Mouse (Mus musculus) neural tube, embryonic 13.5 days (tissue): Measurements from ENCODE around the gene Exd1. TPM values are rescaled to one million over a fixed set of nuclear protein-coding genes. Genes with fewer than 3 reads are reported as not detected.
A peak's percentile ranks its signal among the peaks of the same experiment; 100 is the strongest.

ENCODE experiments used
- ATAC-seq: fragments of 200-750 bp; cut with Nextera tagmentation; 2 replicates; pipeline ENCODE4 v1.8.0; 2017; ENCODE audit warnings: low read depth, mild to moderate bottlenecking, moderate TSS enrichment, moderate library complexity
- H3K27ac ChIP-seq: fragments of 300-500 bp; sonication (generic); replicated peaks from 2 replicates; pipeline ENCODE4 v1.5.1; 2015; ENCODE audit warnings: moderate library complexity, mild to moderate bottlenecking, inconsistent platforms
- H3K27me3 ChIP-seq: fragments of 300-500 bp; sonication (generic); 2 replicates; pipeline ENCODE4 v1.6.1; 2015; ENCODE audit warnings: mild to moderate bottlenecking, inconsistent platforms
- H3K36me3 ChIP-seq: fragments of 300-500 bp; sonication (generic); 2 replicates; pipeline ENCODE4 v1.6.1; 2015; ENCODE audit warnings: mild to moderate bottlenecking, inconsistent platforms
- H3K4me1 ChIP-seq: fragments of 300-500 bp; sonication (generic); replicated peaks from 2 replicates; pipeline ENCODE4 v1.6.1; 2015; ENCODE audit warnings: inconsistent platforms
- H3K4me2 ChIP-seq: fragments of 300-500 bp; sonication (generic); 2 replicates; pipeline ENCODE4 v1.6.1; 2015; ENCODE audit warnings: inconsistent platforms, mild to moderate bottlenecking, moderate library complexity
- H3K4me3 ChIP-seq: fragments of 300-500 bp; sonication (generic); 2 replicates; pipeline ENCODE4 v1.5.1; 2015; ENCODE audit warnings: mild to moderate bottlenecking, inconsistent platforms
- H3K9ac ChIP-seq: fragments of 300-500 bp; sonication (generic); 2 replicates; pipeline ENCODE4 v1.6.1; 2015; ENCODE audit warnings: moderate library complexity, mild to moderate bottlenecking, inconsistent platforms
- H3K9me3 ChIP-seq: fragments of 300-500 bp; sonication (generic); 2 replicates; pipeline ENCODE4 v1.6.1; 2016; ENCODE audit warnings: inconsistent platforms
- WGBS: fragments of 180-500 bp; shearing (Covaris S2); methylation state at CpG from one replicate; pipeline ENCODE4 v1.1.7; 2015; 5-methylcytosine and 5-hydroxymethylcytosine counted together
- polyA plus RNA-seq: library from polyadenylated mRNA; unstranded; fragments of >200 nt; fragmentation: Nextera tagmentation; extraction: Ambion mirVana; gene quantifications from 2 replicates; pipeline ENCODE4 v1.2.1, GENCODE M21; 2015

Exd1 gene
- polyA plus RNA-seq, 1 experiment from 2014 or later: 0.71 TPM

DNA sequence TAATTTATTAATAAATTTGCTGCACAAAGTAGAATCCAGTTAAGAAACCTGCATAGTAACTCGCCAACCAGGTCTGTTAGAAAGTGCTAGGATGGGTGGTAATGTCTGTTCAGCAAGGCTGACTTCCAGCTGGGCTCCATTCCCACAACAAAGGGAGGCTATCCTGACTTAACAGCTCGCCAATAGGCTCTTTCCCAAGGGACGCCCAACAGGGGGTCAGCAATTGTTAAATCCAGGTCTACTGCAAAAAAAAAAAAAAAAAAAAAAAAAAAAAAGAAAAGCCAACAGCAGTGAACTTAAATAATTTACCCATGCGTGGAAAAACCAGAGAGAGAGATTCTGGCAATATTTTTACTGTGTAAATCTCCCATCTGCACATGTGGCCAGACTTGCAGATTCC is 60.9 kb downstream of the Exd1 start:
- no peak overlapping the region for H3K4me3 ChIP-seq
- no peak for ATAC-seq
- H3K4me1 ChIP-seq: no peaks in the 10 kb centered on the region
- no peak overlapping the region for H3K27ac ChIP-seq
- no peaks in the 10 kb centered on the region for H3K27me3 ChIP-seq
- H3K9me3 ChIP-seq: no peaks in the 10 kb centered on the region
- no peak overlapping the region for H3K4me2 ChIP-seq
- 8% methylated on average over 4 of the region's 4 CpGs for WGBS
- no peak overlapping the region for H3K9ac ChIP-seq
- H3K36me3 ChIP-seq: no peaks in the 10 kb centered on the region

DNA sequence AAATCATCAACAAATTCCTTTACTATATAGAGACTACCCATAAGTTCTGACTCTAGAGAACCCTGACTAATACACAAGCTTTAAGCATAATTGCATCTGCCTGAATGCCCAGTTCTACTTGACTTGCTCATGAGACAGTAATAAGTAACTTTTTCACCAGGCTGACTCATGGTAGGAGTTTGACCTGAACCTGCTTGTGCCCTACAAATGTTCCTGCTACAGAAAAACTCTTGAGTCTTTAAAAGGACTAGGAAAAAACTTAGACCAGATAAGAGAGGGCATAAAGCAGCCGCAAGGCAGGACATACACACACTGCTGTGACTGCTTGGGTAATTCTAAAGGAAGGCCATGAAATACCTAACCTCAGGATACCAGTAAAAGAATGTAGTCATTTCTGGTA is 65.1 kb downstream of the Exd1 start:
- Histone ChIP-seq H3K4me1 (peaks cover 11% of the 10 kb centered on the region), H3K9me3 (no peaks in the 10 kb centered on the region), H3K36me3 (0 out of 2 replicates have a peak, but pooled peaks cover 2% of the 10 kb centered on the region), H3K27me3 (no peaks in the 10 kb centered on the region), H3K4me2 (no peak overlapping the region), H3K27ac (no peak overlapping the region), H3K9ac (no peak overlapping the region), H3K4me3 (no peak overlapping the region)
- 95% methylated on average over 1 of the region's 1 CpGs for WGBS
- no peak for ATAC-seq

DNA sequence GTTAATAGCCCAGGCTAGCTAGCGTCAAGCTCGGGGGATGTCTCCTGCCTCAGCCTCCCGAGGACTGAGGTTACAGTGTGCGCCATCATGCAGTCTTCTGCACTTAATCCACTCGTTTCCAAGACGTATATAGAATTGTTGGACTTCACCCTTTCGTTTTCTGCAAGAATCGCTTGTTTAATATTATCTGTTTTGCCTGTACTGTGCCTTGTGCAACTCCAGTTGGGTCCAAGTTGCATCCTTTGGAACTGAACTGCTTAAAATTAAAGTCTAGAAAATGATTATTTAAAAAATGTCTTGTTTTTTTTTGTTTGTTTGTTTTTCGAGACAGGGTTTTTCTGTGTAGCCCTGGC is 69.1 kb downstream of the Exd1 start:
- peaks cover 32% of the 10 kb centered on the region for H3K4me1 ChIP-seq
- no peaks in the 10 kb centered on the region for H3K9me3 ChIP-seq
- WGBS: 15% methylated on average over 9 of the region's 9 CpGs
- H3K9ac ChIP-seq: peak overlapping the region; percentile 99
- 0 out of 2 replicates have a peak, but pooled peaks cover 2% of the 10 kb centered on the region for H3K36me3 ChIP-seq
- ATAC-seq: no peak; the same call in 1 of the 2 replicates
- H3K4me2 ChIP-seq: peak overlapping the region; percentile 72
- no peaks in the 10 kb centered on the region for H3K27me3 ChIP-seq
- peak overlapping the region; percentile 93 for H3K4me3 ChIP-seq
- H3K27ac ChIP-seq: peak overlapping the region; percentile 98

DNA sequence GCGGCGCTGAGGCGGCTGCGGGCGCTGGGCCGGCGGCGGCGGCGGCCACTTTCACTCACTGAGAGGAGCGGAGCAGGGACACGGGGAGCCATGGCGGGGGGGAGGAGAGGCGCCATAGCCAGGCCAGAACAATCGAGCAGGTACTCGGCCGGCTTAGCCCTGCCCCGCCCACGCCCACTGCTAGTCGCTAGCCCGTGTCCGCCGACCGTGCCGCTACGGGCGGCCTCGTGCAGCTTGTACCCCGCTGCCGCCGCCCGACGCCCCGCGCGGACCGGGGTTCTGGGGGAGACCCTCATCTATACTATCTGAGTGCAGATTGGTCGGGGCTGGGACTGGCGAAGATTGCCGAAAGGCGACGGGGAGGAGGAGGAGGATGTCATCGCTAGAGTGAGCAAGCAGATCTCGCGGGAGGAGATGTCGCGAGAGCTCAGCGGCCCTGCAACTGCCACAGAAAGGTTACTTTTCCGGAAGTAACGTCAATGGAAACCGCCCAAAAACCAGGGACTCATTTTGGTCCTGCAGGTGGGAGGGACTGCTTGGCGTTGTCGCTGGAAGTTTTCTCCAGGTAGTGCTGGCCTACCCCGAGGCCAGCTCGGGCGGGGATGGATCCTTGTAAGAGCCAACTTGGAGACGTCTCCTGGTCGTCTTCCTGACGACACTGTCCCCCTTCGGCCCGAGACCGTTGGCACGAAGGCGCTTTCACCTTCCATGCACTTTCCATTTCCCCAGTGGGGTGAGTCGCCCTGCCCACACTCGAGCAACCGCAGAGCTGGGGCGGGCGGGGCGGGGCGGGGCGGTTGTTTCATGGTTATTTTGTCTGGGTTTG is 69.6 kb downstream of the Exd1 start, which contains the start of gene Ino80:
TSS of gene Ino80 (minus strand) at position 117 of the 826 bp plus-strand sequence.
- Histone ChIP-seq H3K9me3 (no peaks in the 10 kb centered on the region), H3K36me3 (0 out of 2 replicates have a peak, but pooled peaks cover 2% of the 10 kb centered on the region), H3K4me3 (peak within 1 kb of the TSS; percentile 93), H3K9ac (peak within 1 kb of the TSS; percentile 99), H3K27ac (peak within 1 kb of the TSS; percentile 98), H3K4me1 (peaks cover 32% of the 10 kb centered on the region), H3K27me3 (no peaks in the 10 kb centered on the region), H3K4me2 (peak within 1 kb of the TSS; percentile 91)
- WGBS: under 1% methylated on average over 69 of the region's 72 CpGs
- ATAC-seq: peak; percentile 95

DNA sequence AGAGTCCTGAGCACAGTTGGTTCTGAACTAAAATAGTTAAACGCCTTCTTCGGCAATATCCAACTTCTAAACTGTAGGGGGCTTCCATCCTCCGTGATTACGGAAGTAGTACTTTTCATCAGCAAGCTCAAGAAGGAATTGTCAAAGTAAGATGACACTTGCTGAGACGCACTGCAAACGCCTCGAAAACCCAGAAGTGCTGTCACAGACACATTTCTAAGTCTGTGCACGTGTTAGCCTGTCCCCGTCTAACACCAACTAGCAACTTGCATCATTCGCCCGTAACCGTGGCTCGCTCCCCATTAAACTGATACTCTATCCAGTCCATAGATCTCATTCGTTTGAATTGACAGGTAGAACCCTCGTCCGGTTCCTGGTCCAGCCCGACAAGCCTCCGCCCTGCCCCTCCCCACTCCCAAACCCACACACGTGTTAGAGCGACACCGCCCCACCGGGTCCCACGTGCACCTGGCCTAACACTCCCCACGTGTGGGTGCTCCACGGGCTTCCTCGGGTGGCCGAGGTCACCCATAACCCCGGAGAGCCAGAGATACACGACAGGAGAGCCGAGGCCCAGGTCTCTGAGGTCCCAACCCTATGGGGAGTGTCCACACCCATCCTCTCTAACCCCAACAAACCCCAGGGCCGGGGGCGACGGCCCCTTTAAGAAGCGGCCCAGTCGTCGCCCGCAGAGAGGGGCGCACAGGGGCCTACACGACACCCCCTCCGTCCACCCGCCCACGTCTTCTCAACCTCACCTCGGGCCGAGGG is 70.6 kb downstream of the Exd1 start:
- peak overlapping the region; percentile 99 for H3K9ac ChIP-seq
- H3K4me1 ChIP-seq: peaks cover 32% of the 10 kb centered on the region
- peaks cover 5% of the 10 kb centered on the region; the same call in 1 of the 2 replicates for H3K36me3 ChIP-seq
- H3K4me3 ChIP-seq: peak overlapping the region; percentile 93
- ATAC-seq: peak; percentile 84
- under 1% methylated on average over 44 of the region's 44 CpGs for WGBS
- no peaks in the 10 kb centered on the region for H3K27me3 ChIP-seq
- peak overlapping the region; percentile 98 for H3K27ac ChIP-seq
- peak overlapping the region; percentile 91 for H3K4me2 ChIP-seq
- H3K9me3 ChIP-seq: no peaks in the 10 kb centered on the region

DNA sequence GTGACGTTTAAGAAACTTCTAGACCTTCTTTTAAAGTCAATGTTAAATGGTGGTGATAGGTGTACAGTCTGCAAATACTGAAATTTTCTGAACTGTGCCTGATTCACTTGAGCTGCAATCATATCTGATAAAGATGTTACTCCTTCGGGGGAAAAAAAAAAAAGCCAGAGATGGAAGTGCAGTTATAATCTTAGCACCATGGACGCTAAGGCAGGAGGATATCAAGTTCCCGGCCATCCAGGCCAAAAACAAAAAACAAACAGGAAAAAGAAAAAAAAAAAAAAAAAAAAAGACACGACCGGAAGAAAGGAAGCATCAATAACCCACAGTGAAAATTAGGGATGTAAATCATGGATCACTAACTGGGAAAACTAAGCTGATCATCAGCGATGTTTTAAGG is 71.3 kb downstream of the Exd1 start:
- Histone ChIP-seq H3K9me3 (no peaks in the 10 kb centered on the region), H3K27me3 (no peaks in the 10 kb centered on the region), H3K9ac (peak overlapping the region; percentile 99), H3K4me1 (peaks cover 32% of the 10 kb centered on the region), H3K36me3 (peaks cover 5% of the 10 kb centered on the region; the same call in 1 of the 2 replicates), H3K27ac (0 out of 2 replicates have a peak overlapping the region, but pooled peaks have one; percentile 98), H3K4me3 (peak overlapping the region; percentile 93), H3K4me2 (peak overlapping the region; percentile 91)
- 23% methylated on average over 7 of the region's 7 CpGs for WGBS
- no peak for ATAC-seq

Other genes with a start within 250 kb of the Exd1 start
- 4.9 and 5.3 TPM in 2 replicates for gene Dll4, start 221.8 kb downstream of the Exd1 start, polyA plus RNA-seq
- gene Chac1, start 196.4 kb downstream of the Exd1 start, polyA plus RNA-seq: 6.2 TPM in 2 replicates
- gene Ino80, start 69.9 kb downstream of the Exd1 start, polyA plus RNA-seq: 3.1 and 3.2 TPM in 2 replicates
- 70.9 and 73.0 TPM in 2 replicates for gene Chp1, start 70 bp upstream of the Exd1 start, polyA plus RNA-seq
- 13.4 and 19.5 TPM in 2 replicates for gene Nusap1, start 70.7 kb upstream of the Exd1 start, polyA plus RNA-seq
- gene Oip5, start 70.8 kb upstream of the Exd1 start, polyA plus RNA-seq: 5.1 and 7.8 TPM in 2 replicates
- 43.6 and 47.0 TPM in 2 replicates for gene Ndufaf1, start 115.2 kb upstream of the Exd1 start, polyA plus RNA-seq
- gene Rtf1, start 127.4 kb upstream of the Exd1 start, polyA plus RNA-seq: 54.8 and 67.0 TPM in 2 replicates
- gene Itpka, start 194.7 kb upstream of the Exd1 start, polyA plus RNA-seq: 0.28 TPM in 1 of 2 replicates, not detected in the other
- 0.43 and 0.50 TPM in 2 replicates for gene Ltk, start 212.8 kb upstream of the Exd1 start, polyA plus RNA-seq
- 18.6 and 21.0 TPM in 2 replicates for gene Rpap1, start 239.9 kb upstream of the Exd1 start, polyA plus RNA-seq